Mouse (Mus musculus) megakaryocyte, embryonic 14.5 days (primary cell): ENCODE data around the gene Atp6v1b1. TPM values are rescaled to one million over a fixed set of nuclear protein-coding genes. Genes with fewer than 3 reads are reported as not detected.

ENCODE experiments used
- H3K27me3 ChIP-seq: replicated peaks from 2 replicates; pipeline ENCODE3; 2012; ENCODE audit warnings: inconsistent platforms
- H3K36me3 ChIP-seq: replicated peaks from 2 replicates; pipeline ENCODE3; 2012; ENCODE audit warnings: low read length, inconsistent platforms, mixed read lengths
- H3K4me1 ChIP-seq: 2 replicates; pipeline ENCODE4 v1.6.1; 2012; ENCODE audit warnings: inconsistent platforms
- H3K4me3 ChIP-seq: replicated peaks from 2 replicates; pipeline ENCODE3; 2012; ENCODE audit warnings: moderate library complexity, mild to moderate bottlenecking, inconsistent platforms
- H3K9me3 ChIP-seq: 2 replicates; pipeline ENCODE4 v1.6.1; 2012; ENCODE audit warnings: inconsistent platforms
- FLI1 ChIP-seq: IDR thresholded peaks from 2 replicates; pipeline ENCODE4 v1.6.1; 2012; ENCODE audit warnings: low read length, inconsistent platforms, mixed read lengths
- GATA1 ChIP-seq: IDR thresholded peaks from 3 replicates; pipeline ENCODE4 v1.6.1; 2012; ENCODE audit warnings: mixed read lengths, low read length, inconsistent platforms, borderline replicate concordance
- polyA plus RNA-seq: library from polyadenylated mRNA; stranded (reverse); fragments of >175 nt; gene quantifications from 2 replicates; pipeline ENCODE4 v1.2.3, GENCODE M21; 2012; ENCODE audit warnings: low replicate concordance; ENCODE audit not compliant: insufficient read depth

Gene Atp6v1b1
- polyA plus RNA-seq, 1 experiment, result not detected

DNA sequence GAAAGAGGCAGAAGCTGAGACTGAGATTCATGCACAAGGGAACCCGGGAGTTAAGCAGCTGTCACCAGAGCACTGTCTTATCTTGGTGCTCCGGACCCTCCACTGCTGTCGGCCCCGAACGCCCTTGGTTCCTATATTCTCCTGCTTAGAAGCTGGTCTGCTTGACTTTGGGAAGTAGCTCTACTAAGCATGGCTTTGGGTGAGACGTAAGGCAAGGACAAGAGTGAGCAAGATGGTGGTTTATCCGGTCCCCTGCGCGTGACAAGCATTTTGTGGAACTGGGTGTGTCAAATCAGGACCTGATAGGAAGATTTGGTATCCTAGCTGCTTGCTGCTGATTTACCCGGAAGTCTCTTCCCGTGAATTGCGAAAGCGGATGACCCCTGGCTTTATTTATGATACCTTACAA lies 52.7 kb downstream of the Atp6v1b1 start:
- Histone ChIP-seq H3K9me3 (peaks cover 4% of the 10 kb centered on the region), H3K4me3 (peak overlapping the region; percentile 98), H3K27me3 (no peaks in the 10 kb centered on the region), H3K4me1 (peaks cover 40% of the 10 kb centered on the region), H3K36me3 (peaks cover 28% of the 10 kb centered on the region)
- TF ChIP-seq FLI1 (no peak), GATA1 (no peak)

DNA sequence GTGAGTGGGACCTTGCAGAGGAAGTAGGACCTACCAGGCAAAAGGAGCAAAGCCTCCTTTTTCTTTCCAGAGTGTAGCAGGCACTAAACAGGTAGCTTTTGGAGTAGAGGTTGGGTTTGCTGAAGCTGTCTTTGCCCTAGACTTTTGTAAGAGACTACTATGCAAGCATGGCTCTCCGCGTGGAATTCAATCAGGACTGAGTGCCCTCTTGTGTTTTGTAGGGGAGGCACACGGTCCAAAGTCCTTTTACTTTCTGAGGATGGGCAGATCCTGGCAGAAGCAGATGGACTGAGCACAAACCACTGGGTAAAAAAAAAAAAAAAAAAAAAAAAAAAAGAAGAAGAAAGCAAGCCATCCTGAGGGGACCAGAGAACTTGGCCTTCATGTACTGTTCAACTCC lies 53.9 kb downstream of the Atp6v1b1 start:
- no peaks in the 10 kb centered on the region for H3K9me3 ChIP-seq
- TF ChIP-seq FLI1 (no peak), GATA1 (no peak)
- H3K36me3 ChIP-seq, result peaks cover 40% of the 10 kb centered on the region
- H3K4me3 ChIP-seq, result no peak overlapping the region
- peaks cover 35% of the 10 kb centered on the region for H3K4me1 ChIP-seq
- H3K27me3 ChIP-seq, result no peaks in the 10 kb centered on the region

DNA sequence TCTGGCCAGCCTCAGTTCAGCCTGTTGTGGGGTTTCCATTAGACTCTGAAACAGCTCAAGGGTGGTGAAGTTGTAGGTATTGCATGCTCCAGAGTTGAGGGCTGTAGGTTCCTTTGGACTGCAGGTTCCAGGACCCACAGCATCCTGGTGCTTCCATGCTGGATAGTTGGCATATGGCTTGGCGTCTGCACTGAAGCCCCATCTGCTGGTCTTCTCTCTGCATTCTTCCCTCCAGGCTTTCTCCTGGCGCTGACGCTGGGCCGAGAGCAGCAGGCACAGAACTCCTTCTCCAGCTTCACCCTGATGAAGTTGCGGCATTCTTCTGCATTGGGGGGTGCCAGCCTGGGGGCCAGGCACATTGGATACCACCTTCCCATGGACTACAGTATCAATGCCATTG lies 59.2 kb downstream of the Atp6v1b1 start:
- Histone ChIP-seq H3K4me1 (peaks cover 8% of the 10 kb centered on the region), H3K27me3 (no peaks in the 10 kb centered on the region), H3K4me3 (no peak overlapping the region), H3K9me3 (no peaks in the 10 kb centered on the region), H3K36me3 (peaks cover 77% of the 10 kb centered on the region)
- TF ChIP-seq GATA1, result no peak
- no peak for TF ChIP-seq FLI1

DNA sequence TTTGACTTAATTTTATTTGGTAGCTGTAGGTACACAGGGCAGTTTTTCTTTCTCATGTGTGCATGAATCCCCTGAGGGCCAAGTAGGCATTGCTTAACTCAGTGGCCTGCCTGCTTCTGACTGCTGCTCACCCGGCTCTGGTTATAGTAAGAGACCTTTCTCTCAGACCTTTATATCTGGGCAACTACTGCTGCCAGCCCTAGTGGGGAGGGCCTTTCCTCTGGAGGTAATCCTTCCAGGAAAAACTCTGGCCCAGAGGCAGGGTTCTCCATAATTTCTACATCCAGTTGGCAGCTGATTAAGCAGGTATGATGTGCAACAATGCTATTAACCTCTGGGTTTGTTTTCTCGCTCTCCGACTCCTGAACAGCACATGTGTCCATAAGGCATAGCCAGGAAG lies 60.1 kb downstream of the Atp6v1b1 start:
- peaks cover 80% of the 10 kb centered on the region for H3K36me3 ChIP-seq
- no peak overlapping the region for H3K4me3 ChIP-seq
- no peak for TF ChIP-seq FLI1
- no peak for TF ChIP-seq GATA1
- H3K4me1 ChIP-seq, result peaks cover 5% of the 10 kb centered on the region
- H3K9me3 ChIP-seq, result no peaks in the 10 kb centered on the region
- no peaks in the 10 kb centered on the region for H3K27me3 ChIP-seq

Other genes starting within 250 kb of the Atp6v1b1 start
- 8.7 and 10.8 TPM in 2 replicates for gene Dguok, start 236.0 kb upstream of the Atp6v1b1 start, polyA plus RNA-seq
- not detected in 2 replicates for gene Actg2, start 206.7 kb upstream of the Atp6v1b1 start, polyA plus RNA-seq
- gene Stambp, start 170.3 kb upstream of the Atp6v1b1 start, polyA plus RNA-seq, result 3.3 and 3.7 TPM in 2 replicates
- not detected in 2 replicates for gene Clec4f, start 86.8 kb upstream of the Atp6v1b1 start, polyA plus RNA-seq
- not detected in 2 replicates for gene Cd207, start 65.1 kb upstream of the Atp6v1b1 start, polyA plus RNA-seq
- 0.19 TPM in 1 of 2 replicates, not detected in the other for gene Vax2, start 31.7 kb upstream of the Atp6v1b1 start, polyA plus RNA-seq
- gene Ankrd53, start 19.7 kb downstream of the Atp6v1b1 start, polyA plus RNA-seq, result not detected in 2 replicates
- 14.8 and 27.4 TPM in 2 replicates for gene Tex261, start 32.8 kb downstream of the Atp6v1b1 start, polyA plus RNA-seq
- gene Nagk, start 52.0 kb downstream of the Atp6v1b1 start, polyA plus RNA-seq, result 8.1 TPM in 1 of 2 replicates, not detected in the other
- gene Paip2b, start 88.8 kb downstream of the Atp6v1b1 start, polyA plus RNA-seq, result 4.1 TPM in 1 of 2 replicates, not detected in the other
- 2.5 TPM in 1 of 2 replicates, not detected in the other for gene Zfp638, start 124.1 kb downstream of the Atp6v1b1 start, polyA plus RNA-seq